Mouse (Mus musculus) embryonic stem cell, embryonic (primary cell): Measurements from ENCODE around the gene Chid1.

Experiments
- CTCF ChIA-PET, 4 experiments: fragments of 300-600 bp in 2 of 4; fragments of 350-600 bp in 2 of 4; sonication (Branson Sonifier 250); formaldehyde crosslinking; loops; one replicate each; lab custom pipeline; 2022; ENCODE audit warnings: inconsistent platforms in 2 of 4; lab: Charles Lee
- POLR2A ChIA-PET, 4 experiments: fragments of 300-600 bp in 2 of 4; fragments of 350-600 bp in 2 of 4; sonication (Branson Sonifier 250); formaldehyde crosslinking; loops; one replicate each; lab custom pipeline; 2022; ENCODE audit warnings: antibody characterized with exemption in 4 of 4, inconsistent platforms in 1 of 4; lab: Charles Lee

Gene Chid1

GRCm38 (mm10) chr7:141468522-141469211 is 71.0 kb downstream of the Chid1 start:
- CTCF ChIA-PET, result interaction anchor here (0.5 to 3.8 kb wide), 34 partner anchors 8 to 655 kb away, joined by 3 to 46 read pairs (median 4); partner anchors contain the start of genes Chid1 (in 1 of the 4), Cracr2b (in 1 of the 4), Pidd1 (in 1 of the 4) and Pnpla2 (in 1 of the 4)
- POLR2A ChIA-PET, result interaction anchor here (0.5 to 38.4 kb wide), 72 partner anchors 1 to 628 kb away, joined by 3 to 944 read pairs (median 4); partner anchors contain the start of genes Cracr2b (in 3 of the 4), Pnpla2 (in 3 of the 4), Rplp2 (in 3 of the 4) and Cd151 (in 2 of the 4)

- POLR2A ChIA-PET, result interaction anchor here (0.5 to 38.4 kb wide), 64 partner anchors 1 to 627 kb away, joined by 3 to 944 read pairs (median 4); partner anchors contain the start of genes Cracr2b (in 3 of the 4), Pnpla2 (in 3 of the 4), Rplp2 (in 3 of the 4) and Cd151 (in 2 of the 4)
- CTCF ChIA-PET, result interaction anchor here (0.6 to 3.8 kb wide), 25 partner anchors 8 to 243 kb away, joined by 3 to 46 read pairs (median 5); partner anchors contain the start of genes Chid1 (in 1 of the 4), Cracr2b (in 1 of the 4), Pidd1 (in 1 of the 4) and Pnpla2 (in 1 of the 4)
Observed at GRCm38 (mm10) chr7:141468164-141468521, 71.5 kb downstream of the Chid1 start.

- CTCF ChIA-PET, result interaction anchor here in 3 of 4 experiments (0.6 to 3.8 kb wide), 15 partner anchors 8 to 189 kb away, joined by 3 to 46 read pairs (median 5); partner anchors contain the start of genes Chid1 (in 1 of the 3), Cracr2b (in 1 of the 3), Pidd1 (in 1 of the 3) and Pnpla2 (in 1 of the 3)
- POLR2A ChIA-PET, result interaction anchor here (0.6 to 38.4 kb wide), 40 partner anchors 0 to 615 kb away, joined by 3 to 944 read pairs (median 6); partner anchors contain the start of genes Pnpla2 (in 4 of the 4), Rplp2 (in 4 of the 4), Cracr2b (in 3 of the 4) and Cd151 (in 2 of the 4)
Observed at GRCm38 (mm10) chr7:141467230-141468030, 72.2 kb downstream of the Chid1 start, which contains the start of gene Cd151. TSS of gene Cd151 (plus strand) at chr7:141467392.

DNA sequence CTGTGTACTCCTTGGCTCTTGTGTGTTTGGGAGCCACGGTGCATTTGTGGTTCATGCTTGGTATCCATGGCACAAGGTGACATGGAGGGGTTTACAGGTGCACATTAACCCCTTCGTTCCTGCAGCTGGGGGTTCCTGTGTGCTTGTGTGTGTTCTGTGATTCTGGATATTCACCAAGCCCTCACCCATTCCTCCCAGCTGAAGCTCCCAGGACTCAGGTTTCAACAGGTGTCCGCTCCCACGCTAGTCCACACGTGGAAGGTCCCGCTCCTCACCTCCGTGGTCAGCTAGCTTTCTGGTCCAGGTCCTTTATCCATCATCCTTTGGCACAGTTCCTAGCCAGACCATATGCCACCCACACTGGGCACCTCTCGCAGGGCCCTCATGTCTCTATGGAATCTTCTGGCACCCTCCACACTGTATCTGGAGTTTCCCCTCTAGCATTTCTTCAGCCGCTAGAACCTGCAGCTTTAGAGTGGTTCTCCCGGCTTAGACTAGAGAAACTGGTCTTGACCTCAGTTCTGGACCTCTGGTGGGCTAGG is 73.0 kb downstream of the Chid1 start:
- ChIA-PET POLR2A (interaction anchor here (0.6 to 38.4 kb wide), 19 partner anchors 1 to 122 kb away, joined by 3 to 944 read pairs (median 6); partner anchors contain the start of genes Rplp2 (in 4 of the 4), Pnpla2 (in 3 of the 4), Cd151 (in 2 of the 4) and Cend1 (in 2 of the 4)), CTCF (interaction anchor here in 3 of 4 experiments (0.6 to 3.3 kb wide), 10 partner anchors 8 to 75 kb away, joined by 3 to 22 read pairs (median 4); partner anchors contain the start of genes Pnpla2 (in 1 of the 3) and Taldo1 (in 1 of the 3))

DNA sequence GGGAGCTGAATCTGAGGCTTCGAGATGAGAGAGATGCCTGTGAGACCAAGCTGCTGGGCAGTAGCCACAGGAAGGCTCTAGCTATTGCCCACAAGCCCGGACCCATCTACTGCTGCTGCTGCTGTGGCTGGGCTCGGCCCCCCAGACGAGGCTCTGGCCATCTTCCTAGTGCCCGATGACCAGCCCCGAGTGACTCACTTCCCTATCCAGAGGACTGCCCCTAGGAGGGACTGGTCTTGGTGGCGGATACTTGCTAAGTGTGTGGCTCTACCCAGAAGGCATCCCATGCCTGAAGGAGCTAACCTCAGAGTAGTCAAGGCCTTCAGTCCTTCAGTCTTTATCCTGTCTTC is 73.6 kb downstream of the Chid1 start:
- POLR2A ChIA-PET, result interaction anchor here (0.7 to 38.4 kb wide), 19 partner anchors 1 to 92 kb away, joined by 3 to 944 read pairs (median 5); partner anchors contain the start of genes Pnpla2 (in 3 of the 4), Polr2l (in 3 of the 4), Tspan4 (in 3 of the 4) and Cd151 (in 2 of the 4)
- CTCF ChIA-PET, result interaction anchor here in 2 of 4 experiments (1.0 to 1.7 kb wide), 6 partner anchors 11 to 71 kb away, joined by 3 to 10 read pairs (median 4); partner anchors contain the start of gene Pnpla2 (in 1 of the 2)

- POLR2A ChIA-PET, result interaction anchor here in 3 of 4 experiments (0.6 to 38.4 kb wide), 27 partner anchors 2 to 366 kb away, joined by 3 to 944 read pairs (median 5); partner anchors contain the start of genes Polr2l (in 3 of the 3), Tspan4 (in 3 of the 3), Cd151 (in 2 of the 3) and Cracr2b (in 2 of the 3)
- CTCF ChIA-PET, result interaction anchor here in 3 of 4 experiments (0.6 to 1.7 kb wide), 18 partner anchors 10 to 242 kb away, joined by 3 to 12 read pairs (median 4); partner anchors contain the start of genes Eps8l2 (in 1 of the 3), Pnpla2 (in 1 of the 3), Polr2l (in 1 of the 3) and Tspan4 (in 1 of the 3)
Observed at GRCm38 (mm10) chr7:141465388-141466044, 74.1 kb downstream of the Chid1 start.

DNA sequence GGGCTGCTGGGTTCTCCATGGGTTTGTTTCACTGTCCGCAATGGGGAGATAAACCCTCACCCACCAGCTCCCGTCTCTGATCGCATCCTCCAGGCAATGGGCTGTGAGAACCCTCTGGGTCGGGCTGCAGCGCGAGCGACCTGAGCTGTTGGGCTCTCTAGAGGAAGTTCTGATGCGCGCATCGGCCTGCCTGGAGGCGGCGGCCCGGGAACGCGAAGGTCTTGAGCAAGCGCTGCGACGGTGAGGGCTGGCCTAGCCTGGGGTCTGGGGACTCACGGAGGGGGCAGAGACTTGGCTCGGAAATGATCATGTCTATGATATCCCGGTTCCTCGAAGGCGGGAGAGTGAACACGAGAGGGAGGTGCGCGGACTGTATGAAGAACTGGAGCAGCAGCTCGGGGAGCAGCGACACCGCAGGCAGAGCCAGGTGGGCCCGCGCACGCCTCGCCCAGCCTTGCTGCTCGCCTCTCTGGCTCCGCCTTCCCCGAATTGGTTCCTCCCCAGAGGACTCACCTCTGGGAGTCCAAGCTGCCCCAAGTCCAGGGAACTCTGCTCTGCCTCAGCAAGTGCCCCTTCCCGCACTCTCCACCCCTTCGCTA is 75.0 kb downstream of the Chid1 start:
- ChIA-PET POLR2A (interaction anchor here (0.6 to 38.4 kb wide), 27 partner anchors 3 to 365 kb away, joined by 3 to 944 read pairs (median 4); partner anchors contain the start of genes Cd151 (in 2 of the 4), Cracr2b (in 2 of the 4), Pidd1 (in 2 of the 4) and Pnpla2 (in 2 of the 4)), CTCF (interaction anchor here in 3 of 4 experiments (0.5 to 1.7 kb wide), 19 partner anchors 9 to 241 kb away, joined by 3 to 12 read pairs (median 4); partner anchors contain the start of genes Eps8l2 (in 1 of the 3), Pnpla2 (in 1 of the 3), Polr2l (in 1 of the 3) and Tspan4 (in 1 of the 3))

GRCm38 (mm10) chr7:141463824-141464602 is 75.6 kb downstream of the Chid1 start:
- ChIA-PET CTCF (interaction anchor here in 3 of 4 experiments (0.5 to 2.1 kb wide), 12 partner anchors 8 to 55 kb away, joined by 3 to 5 read pairs (median 4); partner anchors contain the start of genes Polr2l (in 1 of the 3) and Tspan4 (in 1 of the 3)), POLR2A (interaction anchor here (0.5 to 38.4 kb wide), 22 partner anchors 3 to 416 kb away, joined by 3 to 944 read pairs (median 5); partner anchors contain the start of genes Polr2l (in 3 of the 4), Tspan4 (in 3 of the 4), Cd151 (in 2 of the 4) and Cracr2b (in 2 of the 4))

GRCm38 (mm10) chr7:141462333-141462821 is 77.3 kb downstream of the Chid1 start:
- CTCF ChIA-PET, result interaction anchor here in 3 of 4 experiments (0.6 to 2.1 kb wide), 8 partner anchors 14 to 1413 kb away, joined by 3 to 11 read pairs (median 4); partner anchors contain the start of genes Msx3 (in 1 of the 3), Rplp2 (in 1 of the 3) and Sct (in 1 of the 3)
- POLR2A ChIA-PET, result interaction anchor here (0.5 to 38.4 kb wide), 17 partner anchors 3 to 911 kb away, joined by 3 to 944 read pairs (median 6); partner anchors contain the start of genes Polr2l (in 4 of the 4), Tspan4 (in 4 of the 4), Cd151 (in 2 of the 4) and Cracr2b (in 2 of the 4)

GRCm38 (mm10) chr7:141461521-141462332 is 77.9 kb downstream of the Chid1 start:
- POLR2A ChIA-PET, result interaction anchor here (0.5 to 38.4 kb wide), 16 partner anchors 3 to 912 kb away, joined by 3 to 944 read pairs (median 8); partner anchors contain the start of genes Polr2l (in 4 of the 4), Tspan4 (in 4 of the 4), Rplp2 (in 3 of the 4) and Cd151 (in 2 of the 4)
- CTCF ChIA-PET, result interaction anchor here (0.7 to 2.2 kb wide), 12 partner anchors 10 to 394 kb away, joined by 3 to 11 read pairs (median 5); partner anchors contain the start of genes Rplp2 (in 1 of the 4), Sct (in 1 of the 4) and Taldo1 (in 1 of the 4)

- POLR2A ChIA-PET, result interaction anchor here (0.6 to 38.4 kb wide), 21 partner anchors 1 to 245 kb away, joined by 3 to 944 read pairs (median 4); partner anchors contain the start of genes Rplp2 (in 3 of the 4), Cd151 (in 2 of the 4), Cracr2b (in 2 of the 4) and Pidd1 (in 2 of the 4)
Observed at GRCm38 (mm10) chr7:141460391-141461113, 79.1 kb downstream of the Chid1 start, which contains the start of gene Cracr2b. TSS of gene Cracr2b (plus strand) at chr7:141461094.

GRCm38 (mm10) chr7:141460001-141460390 is 79.7 kb downstream of the Chid1 start:
- CTCF ChIA-PET, result interaction anchor here in 3 of 4 experiments (0.7 to 3.8 kb wide), 12 partner anchors 9 to 122 kb away, joined by 3 to 27 read pairs (median 6); partner anchors contain the start of genes Eps8l2 (in 1 of the 3) and Taldo1 (in 1 of the 3)
- POLR2A ChIA-PET, result interaction anchor here (0.6 to 38.4 kb wide), 20 partner anchors 1 to 245 kb away, joined by 3 to 944 read pairs (median 5); partner anchors contain the start of genes Cd151 (in 2 of the 4), Cracr2b (in 2 of the 4), Pidd1 (in 2 of the 4) and Pnpla2 (in 2 of the 4)

More at GRCm38 (mm10) chr7:141460391-141461113, 79.1 kb downstream of the Chid1 start, which contains the start of gene Cracr2b:
- CTCF ChIA-PET, result interaction anchor here in 3 of 4 experiments (0.6 to 3.8 kb wide), 12 partner anchors 8 to 69 kb away, joined by 3 to 27 read pairs (median 4); partner anchors contain the start of gene Taldo1 (in 1 of the 3)
